Mouse (Mus musculus) intestine, postnatal 0 days (tissue): Measurements from ENCODE around the gene Vps72. TPM values are rescaled to one million over a fixed set of nuclear protein-coding genes. Genes with fewer than 3 reads are reported as not detected.
"Not testable (repeated sequence)": the region's sequence is repeated elsewhere in the genome, so short reads cannot be mapped to it uniquely, and the experiment has no call there.

Experiments used
- ATAC-seq: fragments of 200-750 bp; cut with Nextera tagmentation; 2 replicates; pipeline ENCODE4 v1.8.0; 2017; ENCODE audit warnings: mild to moderate bottlenecking, moderate TSS enrichment, moderate library complexity
- H3K27ac ChIP-seq: fragments of 300-500 bp; sonication (generic); 2 replicates; pipeline ENCODE4 v1.5.1; 2014; ENCODE audit warnings: mild to moderate bottlenecking, low read depth, low read length, moderate library complexity
- H3K27me3 ChIP-seq: fragments of 300-500 bp; sonication (generic); replicated peaks from 2 replicates; pipeline ENCODE4 v1.6.1; 2014; ENCODE audit warnings: low read length, mixed read lengths; ENCODE audit not compliant: control insufficient read depth, insufficient read depth
- H3K36me3 ChIP-seq: fragments of 300-500 bp; sonication (generic); 2 replicates; pipeline ENCODE4 v1.6.1; 2014; ENCODE audit warnings: mild to moderate bottlenecking, moderate library complexity; ENCODE audit not compliant: control insufficient read depth, insufficient read depth
- H3K4me1 ChIP-seq: fragments of 300-500 bp; sonication (generic); replicated peaks from 2 replicates; pipeline ENCODE4 v1.6.1; 2014; ENCODE audit warnings: antibody characterized with exemption, low read length, mixed read lengths; ENCODE audit not compliant: control insufficient read depth, insufficient read depth
- H3K4me2 ChIP-seq: fragments of 300-500 bp; sonication (generic); replicated peaks from 2 replicates; pipeline ENCODE4 v1.6.1; 2014; ENCODE audit warnings: low read depth, mild to moderate bottlenecking, moderate library complexity
- H3K4me3 ChIP-seq: fragments of 300-500 bp; sonication (generic); 2 replicates; pipeline ENCODE4 v1.5.1; 2014; ENCODE audit warnings: low read depth, low read length
- H3K9ac ChIP-seq: fragments of 300-500 bp; sonication (generic); 2 replicates; pipeline ENCODE4 v1.6.1; 2014; ENCODE audit warnings: mild to moderate bottlenecking, low read depth, low read length
- H3K9me3 ChIP-seq: fragments of 300-500 bp; sonication (generic); 2 replicates; pipeline ENCODE4 v1.6.1; 2016; ENCODE audit warnings: mixed run types; ENCODE audit not compliant: control insufficient read depth
- CTCF ChIP-seq: sonication (generic); IDR thresholded peaks from 2 replicates; pipeline ENCODE4 v1.5.1; 2016; ENCODE audit warnings: low read depth, mild to moderate bottlenecking, control low read depth, antibody characterized with exemption, moderate library complexity
- WGBS: fragments of 180-500 bp; shearing (Covaris S2); extraction: QIAGEN DNeasy Blood & Tissue Kit; methylation state at CpG from one replicate; pipeline ENCODE4 v1.1.7; 2014; 5-methylcytosine and 5-hydroxymethylcytosine counted together
- polyA plus RNA-seq: library from polyadenylated mRNA; unstranded; fragments of >200 nt; fragmentation: Nextera tagmentation; extraction: Ambion mirVana; gene quantifications from 2 replicates; pipeline ENCODE4 v1.2.1, GENCODE M21; 2015

Vps72 gene
- polyA plus RNA-seq, 1 experiment from 2014 or later = 58.5 TPM

GRCm38 (mm10) chr3:95088071-95088470, 22.8 kb upstream of the Vps72 start:
- no peak overlapping the region for H3K4me2 ChIP-seq
- no peaks in the 10 kb centered on the region for H3K27me3 ChIP-seq
- H3K36me3 ChIP-seq = peaks cover 4% of the 10 kb centered on the region; the same call in 1 of the 2 replicates
- no peak for ATAC-seq
- H3K9ac ChIP-seq = no peak overlapping the region
- WGBS = 97% methylated on average over 1 of the region's 1 CpGs
- H3K27ac ChIP-seq = no peak overlapping the region
- no peaks in the 10 kb centered on the region for H3K4me1 ChIP-seq
- no peak overlapping the region for H3K4me3 ChIP-seq
- TF ChIP-seq CTCF = no peak
- H3K9me3 ChIP-seq = no peaks in the 10 kb centered on the region

GRCm38 (mm10) chr3:95100854-95101253, 10.0 kb upstream of the Vps72 start:
- 35% methylated on average over 2 of the region's 2 CpGs for WGBS

GRCm38 (mm10) chr3:95105121-95105520, 5.7 kb upstream of the Vps72 start:
- WGBS = 24% methylated on average over 4 of the region's 4 CpGs
- Histone ChIP-seq H3K9me3 (no peaks in the 10 kb centered on the region), H3K4me2 (peak overlapping the region; percentile 72), H3K36me3 (no peaks in the 10 kb centered on the region; the same call in none of the 2 replicates), H3K9ac (peak overlapping the region; percentile 85; the same call in 1 of the 2 replicates), H3K27me3 (no peaks in the 10 kb centered on the region), H3K4me1 (no peaks in the 10 kb centered on the region), H3K27ac (0 out of 2 replicates have a peak overlapping the region, but pooled peaks have one; percentile 5), H3K4me3 (peak overlapping the region; percentile 86)
- ATAC-seq = no peak
- no peak for TF ChIP-seq CTCF

More at GRCm38 (mm10) chr3:95100854-95101253, 10.0 kb upstream of the Vps72 start:
- Histone ChIP-seq H3K4me2 (no peak overlapping the region), H3K9ac (no peak overlapping the region), H3K4me1 (no peaks in the 10 kb centered on the region), H3K27me3 (no peaks in the 10 kb centered on the region), H3K4me3 (no peak overlapping the region), H3K9me3 (no peaks in the 10 kb centered on the region), H3K27ac (no peak overlapping the region), H3K36me3 (peaks cover 7% of the 10 kb centered on the region)
- no peak for ATAC-seq
- TF ChIP-seq CTCF = no peak

GRCm38 (mm10) chr3:95105586-95106337, 5.1 kb upstream of the Vps72 start:
- under 1% methylated on average over 16 of the region's 16 CpGs for WGBS
- peak overlapping the region; percentile 86 for H3K4me3 ChIP-seq
- peak overlapping the region; percentile 72 for H3K4me2 ChIP-seq
- peak overlapping the region; percentile 85 for H3K9ac ChIP-seq
- H3K27me3 ChIP-seq = no peaks in the 10 kb centered on the region
- no peaks in the 10 kb centered on the region; the same call in none of the 2 replicates for H3K36me3 ChIP-seq
- ATAC-seq = no peak
- H3K27ac ChIP-seq = peak overlapping the region; percentile 87
- H3K9me3 ChIP-seq = no peaks in the 10 kb centered on the region
- no peak for TF ChIP-seq CTCF
- no peaks in the 10 kb centered on the region for H3K4me1 ChIP-seq

- H3K27ac ChIP-seq = peak within 1 kb of the TSS; percentile 87
- peak within 1 kb of the TSS; percentile 85 for H3K9ac ChIP-seq
- ATAC-seq = peak; percentile 92
- no peaks in the 10 kb centered on the region for H3K4me1 ChIP-seq
- H3K4me2 ChIP-seq = peak within 1 kb of the TSS; percentile 72
- H3K27me3 ChIP-seq = no peaks in the 10 kb centered on the region
- TF ChIP-seq CTCF = no peak
- H3K4me3 ChIP-seq = peak within 1 kb of the TSS; percentile 86
- H3K36me3 ChIP-seq = no peaks in the 10 kb centered on the region; the same call in none of the 2 replicates
- no peaks in the 10 kb centered on the region for H3K9me3 ChIP-seq
- WGBS = under 1% methylated on average over 51 of the region's 51 CpGs
Observed at GRCm38 (mm10) chr3:95106338-95107117, 4.3 kb upstream of the Vps72 start, which contains the start of gene Pip5k1a. Pip5k1a (minus strand) TSS chr3:95106930.

GRCm38 (mm10) chr3:95107308-95107707, 3.5 kb upstream of the Vps72 start:
- peak overlapping the region; percentile 86 for H3K4me3 ChIP-seq
- H3K9me3 ChIP-seq, H3K36me3 ChIP-seq, H3K27me3 ChIP-seq, H3K9ac ChIP-seq, H3K4me1 ChIP-seq: not testable (repeated sequence)
- peak; percentile 71 for ATAC-seq
- peak overlapping the region; percentile 87; the same call in 1 of the 2 replicates for H3K27ac ChIP-seq
- peak overlapping the region; percentile 72 for H3K4me2 ChIP-seq
